Mouse (Mus musculus): ENCODE results near the gene Ap3b1.

GRCm38 (mm10) chr13:94599718-94600117 lies 241.0 kb downstream of the Ap3b1 start:
- no peak for TF ChIP-seq CTCF (IDR thresholded peaks at IDR 0.05)
- TF ChIP-seq EP300 (IDR thresholded peaks at IDR 0.05; ENCODE audit: insufficient read depth, low read depth, low read length) = no peak

Measured in heart, adult 2 months (tissue).